Mouse (Mus musculus): ENCODE data around the gene Dhx34. TPM values are rescaled to one million over a fixed set of nuclear protein-coding genes. Genes with fewer than 3 reads are reported as not detected.
"Not testable (repeated sequence)": the region's sequence is repeated elsewhere in the genome, so short reads cannot be mapped to it uniquely, and the experiment has no call there.

Dhx34 gene
- polyA plus RNA-seq, 1 experiment from 2014 or later, result 13.8 TPM

GRCm38 (mm10) chr7:16259110-16259590 is 37.3 kb upstream of the Dhx34 start, which contains the start of gene C5ar1:
Gene C5ar1, minus strand, starts transcription at chr7:16259540.
- H3K9ac ChIP-seq, result no peak within 1 kb of the TSS
- H3K4me2 ChIP-seq, result no peak within 1 kb of the TSS
- no peaks in the 10 kb centered on the region for H3K9me3 ChIP-seq (ENCODE audit: low read depth, low read length)
- H3K4me1 ChIP-seq (ENCODE audit: insufficient read depth), result no peaks in the 10 kb centered on the region
- ATAC-seq (ENCODE audit: insufficient read depth) (no peak), DNase-seq (no peak)
- H3K27ac ChIP-seq (ENCODE audit: low read depth), result no peak within 1 kb of the TSS
- no peaks in the 10 kb centered on the region for H3K27me3 ChIP-seq (ENCODE audit: insufficient read depth, low read length)
- no peak for TF ChIP-seq CTCF (IDR thresholded peaks at IDR 0.05; ENCODE audit: low read depth)
- 90% methylated on average over 5 of the region's 5 CpGs for WGBS
- no peaks in the 10 kb centered on the region for H3K36me3 ChIP-seq (ENCODE audit: insufficient read depth)
- no peak within 1 kb of the TSS for H3K4me3 ChIP-seq (ENCODE audit: low read depth, low read length)

- Histone ChIP-seq H3K9me3 (ENCODE audit: low read depth, low read length) (no peaks in the 10 kb centered on the region), H3K4me3 (ENCODE audit: low read depth, low read length) (no peak overlapping the region), H3K36me3 (ENCODE audit: insufficient read depth) (no peaks in the 10 kb centered on the region), H3K27ac (ENCODE audit: low read depth) (no peak overlapping the region), H3K4me1 (ENCODE audit: insufficient read depth) (no peaks in the 10 kb centered on the region), H3K9ac (no peak overlapping the region), H3K27me3 (ENCODE audit: insufficient read depth, low read length) (no peaks in the 10 kb centered on the region), H3K4me2 (no peak overlapping the region)
- DNase-seq, result no peak
- 84% methylated on average over 11 of the region's 11 CpGs for WGBS
- ATAC-seq (ENCODE audit: insufficient read depth), result no peak
- TF ChIP-seq CTCF (IDR thresholded peaks at IDR 0.05; ENCODE audit: low read depth), result no peak
Observed at GRCm38 (mm10) chr7:16257830-16258229, 36.0 kb upstream of the Dhx34 start.

- H3K9ac ChIP-seq; H3K4me1 ChIP-seq (ENCODE audit: insufficient read depth); H3K27ac ChIP-seq (ENCODE audit: low read depth); ATAC-seq (ENCODE audit: insufficient read depth); H3K9me3 ChIP-seq (ENCODE audit: low read depth, low read length); H3K4me3 ChIP-seq (ENCODE audit: low read depth, low read length); H3K4me2 ChIP-seq; H3K36me3 ChIP-seq (ENCODE audit: insufficient read depth); DNase-seq; H3K27me3 ChIP-seq (ENCODE audit: insufficient read depth, low read length): not testable (repeated sequence)
- whole genome bisulfite sequencing, result 76% methylated on average over 4 of the region's 4 CpGs
Observed at GRCm38 (mm10) chr7:16255963-16256362, 34.1 kb upstream of the Dhx34 start.

GRCm38 (mm10) chr7:16254195-16254594 is 32.4 kb upstream of the Dhx34 start:
- H3K4me2 ChIP-seq, result no peak overlapping the region
- H3K9ac ChIP-seq, result no peak overlapping the region
- 52% methylated on average over 4 of the region's 4 CpGs for WGBS
- H3K4me1 ChIP-seq (ENCODE audit: insufficient read depth), result no peaks in the 10 kb centered on the region
- no peaks in the 10 kb centered on the region for H3K9me3 ChIP-seq (ENCODE audit: low read depth, low read length)
- H3K4me3 ChIP-seq (ENCODE audit: low read depth, low read length), result no peak overlapping the region
- H3K27ac ChIP-seq (ENCODE audit: low read depth), result no peak overlapping the region
- no peaks in the 10 kb centered on the region for H3K27me3 ChIP-seq (ENCODE audit: insufficient read depth, low read length)
- TF ChIP-seq CTCF (IDR thresholded peaks at IDR 0.05; ENCODE audit: low read depth), result no peak
- ATAC-seq (ENCODE audit: insufficient read depth), result no peak
- no peak for DNase-seq
- H3K36me3 ChIP-seq (ENCODE audit: insufficient read depth), result no peaks in the 10 kb centered on the region

GRCm38 (mm10) chr7:16250687-16251086 is 28.9 kb upstream of the Dhx34 start:
- Histone ChIP-seq H3K36me3 (ENCODE audit: insufficient read depth) (no peaks in the 10 kb centered on the region), H3K27ac (ENCODE audit: low read depth) (no peak overlapping the region), H3K9me3 (ENCODE audit: low read depth, low read length) (no peaks in the 10 kb centered on the region), H3K4me2 (no peak overlapping the region), H3K4me3 (ENCODE audit: low read depth, low read length) (no peak overlapping the region), H3K4me1 (ENCODE audit: insufficient read depth) (no peaks in the 10 kb centered on the region), H3K9ac (no peak overlapping the region), H3K27me3 (ENCODE audit: insufficient read depth, low read length) (no peaks in the 10 kb centered on the region)
- ATAC-seq (ENCODE audit: insufficient read depth) (no peak), DNase-seq (no peak)
- TF ChIP-seq CTCF (IDR thresholded peaks at IDR 0.05; ENCODE audit: low read depth), result no peak
- 78% methylated on average over 5 of the region's 5 CpGs for WGBS

- 0 out of 2 replicates have a peak, but pooled peaks have one; percentile 6 for TF ChIP-seq CTCF (IDR thresholded peaks at IDR 0.05; ENCODE audit: low read depth)
- no peak overlapping the region for H3K4me2 ChIP-seq
- WGBS, result 35% methylated on average over 2 of the region's 4 CpGs
- no peaks in the 10 kb centered on the region for H3K27me3 ChIP-seq (ENCODE audit: insufficient read depth, low read length)
- no peaks in the 10 kb centered on the region for H3K4me1 ChIP-seq (ENCODE audit: insufficient read depth)
- H3K27ac ChIP-seq (ENCODE audit: low read depth), result no peak overlapping the region
- no peaks in the 10 kb centered on the region for H3K36me3 ChIP-seq (ENCODE audit: insufficient read depth)
- no peak overlapping the region for H3K4me3 ChIP-seq (ENCODE audit: low read depth, low read length)
- DNase-seq (no peak), ATAC-seq (ENCODE audit: insufficient read depth) (no peak)
- H3K9me3 ChIP-seq (ENCODE audit: low read depth, low read length), result no peaks in the 10 kb centered on the region
- no peak overlapping the region for H3K9ac ChIP-seq
Observed at GRCm38 (mm10) chr7:16245958-16246357, 24.1 kb upstream of the Dhx34 start.

- Histone ChIP-seq H3K4me3 (ENCODE audit: low read depth, low read length) (no peak within 1 kb of the TSS), H3K27me3 (ENCODE audit: insufficient read depth, low read length) (no peaks in the 10 kb centered on the region), H3K4me1 (ENCODE audit: insufficient read depth) (no peaks in the 10 kb centered on the region), H3K9me3 (ENCODE audit: low read depth, low read length) (no peaks in the 10 kb centered on the region), H3K9ac (no peak within 1 kb of the TSS), H3K4me2 (no peak within 1 kb of the TSS), H3K36me3 (ENCODE audit: insufficient read depth) (no peaks in the 10 kb centered on the region), H3K27ac (ENCODE audit: low read depth) (no peak within 1 kb of the TSS)
- WGBS, result 46% methylated on average over 5 of the region's 5 CpGs
- DNase-seq (no peak), ATAC-seq (ENCODE audit: insufficient read depth) (no peak)
- TF ChIP-seq CTCF (IDR thresholded peaks at IDR 0.05; ENCODE audit: low read depth), result no peak
Observed at GRCm38 (mm10) chr7:16244067-16244466, 22.2 kb upstream of the Dhx34 start, which contains the start of gene C5ar2. Gene C5ar2, minus strand, starts transcription at chr7:16244154.

GRCm38 (mm10) chr7:16242198-16242597 is 20.4 kb upstream of the Dhx34 start:
- Histone ChIP-seq H3K36me3 (ENCODE audit: insufficient read depth) (no peaks in the 10 kb centered on the region), H3K9me3 (ENCODE audit: low read depth, low read length) (no peaks in the 10 kb centered on the region), H3K9ac (no peak overlapping the region), H3K4me1 (ENCODE audit: insufficient read depth) (no peaks in the 10 kb centered on the region), H3K27me3 (ENCODE audit: insufficient read depth, low read length) (no peaks in the 10 kb centered on the region), H3K4me2 (no peak overlapping the region), H3K27ac (ENCODE audit: low read depth) (no peak overlapping the region), H3K4me3 (ENCODE audit: low read depth, low read length) (no peak overlapping the region)
- 73% methylated on average over 6 of the region's 6 CpGs for WGBS
- ATAC-seq (ENCODE audit: insufficient read depth), result no peak
- DNase-seq, result no peak
- TF ChIP-seq CTCF (IDR thresholded peaks at IDR 0.05; ENCODE audit: low read depth), result no peak

Measured in lung, embryonic 14.5 days (tissue).